Mouse (Mus musculus): ENCODE results near the gene Olfr340. TPM values are rescaled to one million over a fixed set of nuclear protein-coding genes. Genes with fewer than 3 reads are reported as not detected.
"Not testable (repeated sequence)": the region's sequence is repeated elsewhere in the genome, so short reads cannot be mapped to it uniquely, and the experiment has no call there.

The Olfr340 gene
- total RNA-seq (2021): not detected

DNA sequence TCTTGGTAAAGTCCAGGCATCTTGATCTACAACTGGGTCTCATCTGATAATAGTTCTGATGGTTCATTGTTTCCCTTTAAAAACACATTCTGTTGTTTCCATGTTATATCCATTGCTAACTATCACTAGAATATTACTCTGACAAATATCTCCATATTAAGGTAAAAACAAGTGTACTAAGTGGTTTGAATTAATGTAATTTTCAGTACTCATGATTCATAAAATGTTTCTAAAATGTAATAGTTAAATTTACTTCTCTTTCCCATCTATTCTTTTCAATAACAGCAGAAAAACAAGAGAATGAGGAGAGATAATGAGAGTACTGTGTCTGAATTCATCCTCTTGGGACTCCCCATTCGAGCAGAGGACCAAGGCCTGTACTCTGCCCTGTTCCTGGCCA lies at the start of gene Olfr340:
Gene Olfr340, plus strand, starts transcription at position 301 of the 400 bp plus-strand sequence.
- no peak for DNase-seq (ENCODE audit: low spot score)
- intact Hi-C loops (cut with DNase I): no loop called here

DNA sequence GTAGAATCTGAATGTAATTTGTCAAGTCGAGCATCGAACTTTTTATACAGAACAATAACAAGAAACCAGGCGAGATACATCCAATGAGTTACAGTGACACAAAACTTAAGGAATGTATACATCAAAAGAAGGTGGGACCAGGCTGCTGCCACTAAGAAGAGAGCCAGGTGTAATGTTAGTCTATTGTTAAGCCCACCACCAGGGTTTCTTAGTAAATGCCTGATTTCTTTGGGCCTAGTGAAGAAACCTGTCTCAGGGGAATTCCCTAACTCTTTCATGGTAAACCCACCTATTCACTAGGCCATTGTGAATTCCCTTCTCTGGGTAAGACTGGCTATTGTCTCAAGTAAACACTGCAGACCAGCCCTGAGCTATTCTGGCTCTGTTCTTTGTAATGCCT lies 37.2 kb upstream of the Olfr340 start:
- DNase-seq (ENCODE audit: low spot score); intact Hi-C loops (cut with DNase I): not testable (repeated sequence)

DNA sequence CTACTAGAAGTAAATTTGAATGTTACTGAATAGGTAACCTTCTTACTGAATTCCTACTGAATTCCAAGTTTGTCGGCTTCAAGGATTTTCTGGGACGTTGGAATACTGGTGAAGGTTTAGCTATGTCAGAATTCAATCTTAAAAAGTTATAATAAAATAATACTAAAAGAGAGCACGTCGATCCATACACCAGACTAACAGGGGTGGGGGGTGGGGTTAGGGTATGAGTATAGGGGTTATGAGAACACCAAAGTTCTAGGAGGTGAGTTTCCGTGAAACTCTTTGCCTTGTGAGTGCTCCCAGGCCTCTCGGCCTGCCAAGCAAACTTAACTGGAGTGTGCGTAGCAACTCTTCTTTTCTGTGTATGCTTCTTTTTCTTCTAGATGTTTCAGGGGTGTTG lies 36.8 kb upstream of the Olfr340 start:
- DNase-seq (ENCODE audit: low spot score); intact Hi-C loops (cut with DNase I): not testable (repeated sequence)

DNA sequence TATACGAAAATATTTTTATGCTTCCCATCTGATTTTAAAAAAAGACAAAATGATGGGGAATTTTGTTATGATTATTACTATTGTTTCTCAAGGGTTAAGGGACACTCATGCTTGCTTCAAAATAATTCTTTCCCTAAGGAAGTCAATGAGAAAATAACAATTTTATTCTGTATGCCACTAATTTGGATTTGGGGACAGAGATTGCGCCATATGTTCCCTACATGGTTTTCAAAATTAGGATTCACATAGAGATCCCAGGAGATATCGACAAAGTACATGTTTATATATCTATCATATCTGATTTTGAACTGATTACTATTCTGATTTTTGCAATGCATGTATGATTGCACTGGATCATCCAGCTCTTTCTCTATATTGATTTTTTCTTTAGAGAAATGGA lies 33.7 kb upstream of the Olfr340 start, which contains the start of gene Olfr339:
Gene Olfr339, plus strand, starts transcription at position 301 of the 400 bp plus-strand sequence.
- DNase-seq (ENCODE audit: low spot score): no peak
- intact Hi-C loops (cut with DNase I): no loop called here

DNA sequence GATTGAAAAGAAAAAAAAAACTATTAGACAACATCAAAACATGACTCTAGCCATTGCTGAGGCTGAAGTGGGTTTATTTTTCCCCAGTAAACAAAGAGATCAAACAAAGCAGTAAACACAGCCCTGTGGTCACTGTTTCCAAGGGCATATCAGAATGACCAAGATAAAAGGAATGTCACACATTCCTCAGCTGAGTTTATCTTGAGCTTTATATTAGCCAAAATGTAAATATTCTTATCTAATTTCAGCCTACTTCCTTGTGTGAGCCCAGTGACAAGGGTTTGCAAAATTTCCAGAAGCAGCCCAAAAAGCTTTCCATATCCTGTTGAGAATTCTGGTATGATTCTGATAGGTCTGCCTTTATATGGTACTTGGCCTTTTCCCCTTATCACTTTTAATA lies 21.2 kb downstream of the Olfr340 start:
- intact Hi-C loops (cut with DNase I): no loop called here
- no peak for DNase-seq (ENCODE audit: low spot score)

DNA sequence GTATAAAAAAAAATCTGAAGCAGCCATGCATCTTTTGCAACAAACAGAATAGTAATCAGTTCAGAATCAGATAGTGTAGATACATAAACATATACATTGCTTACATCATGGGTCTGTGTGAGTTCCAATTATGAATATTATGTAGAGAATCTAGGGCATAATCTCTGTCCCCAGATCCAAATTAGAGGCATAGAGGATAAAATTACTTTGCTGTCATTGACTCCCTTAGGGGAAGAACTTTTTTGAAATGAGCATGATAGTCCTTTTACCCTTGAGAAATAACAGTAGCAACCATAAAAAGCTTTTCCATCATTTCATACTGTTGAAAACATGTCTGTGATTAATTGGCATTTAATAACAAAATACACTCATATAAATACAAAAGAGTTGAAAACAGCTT lies 30.0 kb downstream of the Olfr340 start, which contains the start of gene Olfr341:
Gene Olfr341, minus strand, starts transcription at position 101 of the 400 bp plus-strand sequence.
- no peak for DNase-seq (ENCODE audit: low spot score)
- intact Hi-C loops (cut with DNase I): no loop called here

Other genes with a start within 250 kb of the Olfr340 start
- gene Ptgs1, start 222.2 kb upstream of the Olfr340 start, total RNA-seq (2021): 10 to 100 TPM; 16.4 to 16.8 TPM
- gene Olfr338, start 79.1 kb upstream of the Olfr340 start, total RNA-seq (2021): not detected
- not detected for gene Olfr339, start 33.6 kb upstream of the Olfr340 start, total RNA-seq (2021)
- not detected for gene Olfr341, start 29.9 kb downstream of the Olfr340 start, total RNA-seq (2021)
- not detected for gene Olfr342, start 72.4 kb downstream of the Olfr340 start, total RNA-seq (2021)
- gene Olfr344, start 114.1 kb downstream of the Olfr340 start, total RNA-seq (2021): not detected
- not detected for gene Olfr345, start 187.5 kb downstream of the Olfr340 start, total RNA-seq (2021)
- not detected for gene Olfr346, start 233.2 kb downstream of the Olfr340 start, total RNA-seq (2021)